Mouse (Mus musculus): ENCODE results near the gene Ubox5. TPM values are rescaled to one million over a fixed set of nuclear protein-coding genes. Genes with fewer than 3 reads are reported as not detected.
"Not testable (repeated sequence)": the region's sequence is repeated elsewhere in the genome, so short reads cannot be mapped to it uniquely, and the experiment has no call there.

The Ubox5 gene
- total RNA-seq, 1 experiment from 2014 or later: 3.5 TPM

DNA sequence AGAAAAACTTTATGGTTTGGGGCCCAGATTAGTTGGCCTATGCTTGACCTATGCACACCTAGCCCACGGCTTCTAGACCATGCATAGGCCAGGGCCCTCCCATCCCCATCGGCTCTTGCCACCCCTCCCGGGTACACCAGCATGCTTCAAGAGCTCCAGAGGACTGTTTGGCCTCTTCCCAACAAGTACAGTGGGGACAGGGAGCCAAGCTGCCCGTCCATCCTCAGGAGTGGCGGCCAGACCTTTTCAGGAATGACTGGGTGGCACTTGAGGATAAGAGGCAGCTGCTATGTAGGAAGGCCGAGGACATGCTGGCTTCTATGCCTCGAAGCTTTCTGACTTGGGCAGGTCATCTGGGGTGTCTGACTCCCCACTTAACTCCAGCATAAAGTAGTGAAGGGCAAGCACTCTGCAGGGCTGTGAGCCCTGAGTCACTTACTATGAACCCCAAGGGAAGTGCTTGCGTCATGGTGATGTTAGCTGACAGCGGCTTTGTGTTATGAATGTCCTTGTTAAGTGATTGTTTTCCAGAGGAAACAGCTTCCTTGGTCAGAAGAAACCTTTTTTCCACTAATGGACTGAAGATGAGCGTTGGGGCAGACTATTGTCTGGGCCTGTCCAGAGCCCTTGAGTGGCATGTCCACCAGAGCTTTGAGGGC lies 45.8 kb downstream of the Ubox5 start:
- ATAC-seq (replicated peaks; ENCODE audit: insufficient number of reproducible peaks, low FRiP score, low TSS enrichment, poor library complexity, severe bottlenecking): no peak

DNA sequence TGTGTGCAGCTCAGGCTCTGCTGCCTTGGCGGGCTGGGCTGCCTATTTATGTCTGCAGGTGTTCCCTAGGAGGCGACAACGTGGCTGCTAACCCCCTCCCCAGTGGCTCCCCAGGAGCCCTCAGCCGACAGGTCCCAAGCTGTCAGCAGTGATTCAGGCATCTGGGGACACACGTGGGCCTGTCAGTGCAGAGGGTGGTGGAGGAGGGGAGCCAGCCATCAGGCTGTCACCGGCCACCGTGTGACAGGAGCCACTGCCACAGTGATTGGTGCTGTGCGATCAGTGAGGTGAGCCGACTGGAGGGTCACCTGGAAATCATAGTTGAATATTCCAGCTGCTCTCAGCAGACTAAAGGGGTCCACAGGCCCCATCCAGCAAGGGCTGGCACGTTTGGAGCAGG lies 47.3 kb downstream of the Ubox5 start, which contains the start of gene Avp:
Gene Avp, minus strand, starts transcription at position 3 of the 400 bp plus-strand sequence.
- ATAC-seq (replicated peaks; ENCODE audit: insufficient number of reproducible peaks, low FRiP score, low TSS enrichment, poor library complexity, severe bottlenecking): no peak

DNA sequence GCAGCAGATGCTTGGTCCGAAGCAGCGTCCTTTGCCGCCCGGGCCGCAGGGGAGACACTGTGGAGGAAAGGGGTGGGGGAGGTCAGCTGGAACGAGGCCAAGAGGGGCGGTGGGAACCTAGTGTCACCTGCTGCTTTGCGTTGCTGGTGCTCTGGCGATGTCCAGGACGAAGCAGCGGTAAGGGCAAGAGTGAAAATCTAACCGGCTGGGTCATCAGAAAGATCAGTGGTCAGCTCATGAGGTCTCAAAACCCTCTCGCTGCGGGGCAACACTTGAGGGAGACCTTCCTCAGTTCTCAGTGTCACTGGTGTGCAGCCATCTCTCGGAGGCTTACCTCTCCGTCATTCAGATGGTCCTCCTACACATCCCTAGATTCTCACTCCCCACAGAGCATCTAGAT lies 48.6 kb downstream of the Ubox5 start:
- no peak for ATAC-seq (replicated peaks; ENCODE audit: insufficient number of reproducible peaks, low FRiP score, low TSS enrichment, poor library complexity, severe bottlenecking)

DNA sequence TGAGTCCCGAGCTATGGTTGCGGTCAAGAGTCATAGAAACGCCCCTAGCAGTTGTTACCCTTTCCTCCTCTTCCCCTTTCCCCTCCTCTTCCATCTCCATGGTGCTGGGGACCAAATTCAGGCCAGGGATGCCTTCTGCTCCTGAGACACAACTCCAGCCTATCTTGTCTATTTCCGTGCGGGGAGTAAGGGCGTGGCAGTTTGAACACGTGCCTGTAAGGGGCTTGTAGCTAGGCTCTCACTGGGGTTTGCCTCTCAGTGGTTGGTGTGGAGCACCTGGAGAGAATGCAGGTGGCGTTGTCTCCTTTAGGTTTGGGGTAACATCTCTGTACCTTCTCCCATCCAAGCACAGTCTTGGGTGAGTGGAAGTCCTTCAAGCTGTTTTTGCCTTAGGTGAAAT lies 50.0 kb downstream of the Ubox5 start:
- no peak for ATAC-seq (replicated peaks; ENCODE audit: insufficient number of reproducible peaks, low FRiP score, low TSS enrichment, poor library complexity, severe bottlenecking)

DNA sequence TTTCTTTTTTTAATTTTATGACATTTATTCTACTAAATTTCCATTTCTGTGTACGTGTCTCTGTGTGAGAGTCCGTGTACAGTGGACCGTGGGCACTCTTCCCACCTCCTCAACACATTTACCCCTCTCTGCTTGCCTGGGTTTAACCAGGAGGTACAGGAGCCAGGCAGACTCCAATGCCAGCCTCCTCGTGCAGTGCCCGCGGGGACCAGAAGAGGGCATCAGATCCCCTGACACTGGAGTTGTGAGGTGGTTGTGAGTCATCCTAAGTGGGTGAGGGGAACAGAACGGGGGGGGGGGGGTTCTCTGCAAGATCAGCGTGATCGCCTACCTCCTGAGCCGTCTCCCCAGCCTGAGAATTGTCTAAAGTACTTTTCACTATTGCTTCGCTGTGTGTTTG lies 51.7 kb downstream of the Ubox5 start:
- peak; percentile 62; the same call in 1 of the 2 replicates for ATAC-seq (replicated peaks; ENCODE audit: insufficient number of reproducible peaks, low FRiP score, low TSS enrichment, poor library complexity, severe bottlenecking)

DNA sequence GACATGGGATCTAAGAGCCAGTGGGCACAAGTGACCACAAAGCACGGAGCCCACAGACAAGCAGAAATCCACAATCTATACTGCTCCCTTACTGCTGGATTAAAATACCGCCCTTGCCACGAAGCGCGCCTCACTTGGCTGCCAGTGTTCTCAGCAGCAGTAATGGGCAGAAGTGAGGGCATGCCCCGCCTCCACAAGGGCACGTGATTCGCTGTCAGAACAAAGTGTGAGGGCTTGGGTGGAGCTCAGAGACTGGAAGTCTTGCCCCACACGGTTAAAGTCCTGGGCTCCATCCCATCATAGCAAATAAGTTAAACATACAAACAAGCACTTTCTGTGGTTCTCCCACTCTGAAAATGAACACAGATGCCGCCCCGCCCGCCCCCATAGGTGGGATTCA lies 52.2 kb downstream of the Ubox5 start:
- ATAC-seq (replicated peaks; ENCODE audit: insufficient number of reproducible peaks, low FRiP score, low TSS enrichment, poor library complexity, severe bottlenecking): peak; percentile 67; the same call in 1 of the 2 replicates

DNA sequence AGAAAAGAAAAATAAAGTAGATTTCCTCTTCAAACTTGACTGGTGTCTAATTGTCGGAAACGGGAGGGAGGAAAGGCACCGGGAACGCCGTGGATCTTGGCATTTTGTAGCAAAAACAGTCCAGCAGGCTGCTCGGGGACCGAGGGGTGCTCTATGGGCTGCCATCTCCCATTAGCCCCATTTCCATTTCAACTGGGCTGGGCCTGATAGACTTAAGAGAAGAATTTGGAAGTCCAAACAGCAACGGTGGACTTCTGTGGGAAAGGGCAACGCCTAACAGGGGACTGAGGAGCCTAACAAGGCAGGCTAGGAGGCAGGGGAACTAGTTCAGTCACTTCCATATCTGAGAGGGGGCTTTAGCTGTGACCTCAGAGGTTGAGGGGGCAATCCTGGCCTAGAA lies 52.8 kb downstream of the Ubox5 start:
- no peak for ATAC-seq (replicated peaks; ENCODE audit: insufficient number of reproducible peaks, low FRiP score, low TSS enrichment, poor library complexity, severe bottlenecking)

DNA sequence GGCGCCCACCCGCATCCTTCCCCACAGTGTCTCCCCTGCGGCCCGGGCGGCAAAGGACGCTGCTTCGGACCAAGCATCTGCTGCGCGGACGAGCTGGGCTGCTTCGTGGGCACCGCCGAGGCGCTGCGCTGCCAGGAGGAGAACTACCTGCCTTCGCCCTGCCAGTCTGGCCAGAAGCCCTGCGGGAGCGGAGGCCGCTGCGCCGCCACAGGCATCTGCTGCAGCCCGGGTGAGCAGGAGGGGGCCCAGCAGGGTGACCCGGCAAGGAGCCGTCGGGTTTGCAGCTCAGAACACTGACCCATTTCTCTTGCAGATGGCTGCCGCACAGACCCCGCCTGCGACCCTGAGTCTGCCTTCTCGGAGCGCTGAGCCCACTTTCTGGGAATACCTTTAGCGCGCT lies 53.3 kb downstream of the Ubox5 start:
- ATAC-seq (replicated peaks; ENCODE audit: insufficient number of reproducible peaks, low FRiP score, low TSS enrichment, poor library complexity, severe bottlenecking): not testable (repeated sequence)

DNA sequence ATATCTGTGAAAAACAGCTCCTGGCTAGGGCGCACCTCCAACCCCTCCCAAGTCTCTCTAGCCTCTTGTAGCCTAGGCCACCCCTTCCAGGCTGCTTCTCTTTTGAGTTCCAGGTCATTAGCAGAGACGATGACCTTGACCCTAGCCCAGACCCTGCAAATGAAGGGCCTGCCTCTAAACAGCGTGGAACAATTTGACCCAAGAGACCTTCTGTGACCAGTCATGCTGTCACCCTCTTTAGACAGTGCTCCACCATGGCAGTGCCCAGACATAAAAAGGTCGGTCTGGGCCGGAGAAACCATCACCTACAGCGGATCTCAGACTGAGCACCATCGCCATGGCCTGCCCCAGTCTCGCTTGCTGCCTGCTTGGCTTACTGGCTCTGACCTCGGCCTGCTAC lies 54.0 kb downstream of the Ubox5 start, which contains the start of gene Oxt:
Gene Oxt, plus strand, starts transcription at position 301 of the 400 bp plus-strand sequence.
- no peak for ATAC-seq (replicated peaks; ENCODE audit: insufficient number of reproducible peaks, low FRiP score, low TSS enrichment, poor library complexity, severe bottlenecking)

DNA sequence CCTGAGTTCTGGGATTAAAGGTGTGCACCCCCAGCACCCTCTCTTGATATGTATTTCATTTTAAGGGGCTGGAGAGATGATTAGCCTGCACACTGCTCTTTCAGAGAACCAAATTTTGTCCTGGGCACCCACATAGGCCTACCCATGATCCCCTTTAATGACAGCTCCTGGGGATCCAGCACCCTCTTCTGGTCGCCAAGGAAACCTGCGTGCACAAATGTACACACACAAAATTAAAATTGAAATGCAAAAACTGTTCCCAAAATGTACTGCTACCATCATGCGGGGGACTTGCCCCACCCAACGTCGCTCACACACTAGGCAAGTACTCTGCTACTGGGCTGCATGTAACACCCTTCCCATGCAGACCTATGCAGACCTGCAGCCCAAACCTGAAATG lies 54.9 kb downstream of the Ubox5 start:
- ATAC-seq (replicated peaks; ENCODE audit: insufficient number of reproducible peaks, low FRiP score, low TSS enrichment, poor library complexity, severe bottlenecking): no peak

DNA sequence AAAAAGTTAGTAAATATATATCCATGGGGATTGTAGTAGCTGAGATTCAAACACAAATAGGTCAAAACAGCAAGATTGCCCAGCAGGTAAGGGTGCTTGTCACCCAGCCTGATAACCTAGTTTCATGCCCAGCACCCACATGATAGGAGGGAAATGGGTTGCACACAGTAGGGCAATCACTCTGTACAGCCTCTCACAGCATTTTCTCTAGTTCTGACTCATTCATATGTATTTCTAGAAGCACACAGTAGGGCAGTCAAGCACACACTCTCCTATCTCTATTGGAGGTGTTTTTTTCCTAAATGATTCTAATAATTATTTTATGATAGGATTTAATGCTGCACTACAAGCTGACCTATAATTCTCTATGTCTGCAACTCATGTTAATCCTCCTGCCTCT lies 59.9 kb downstream of the Ubox5 start:
- ATAC-seq (replicated peaks; ENCODE audit: insufficient number of reproducible peaks, low FRiP score, low TSS enrichment, poor library complexity, severe bottlenecking): no peak

DNA sequence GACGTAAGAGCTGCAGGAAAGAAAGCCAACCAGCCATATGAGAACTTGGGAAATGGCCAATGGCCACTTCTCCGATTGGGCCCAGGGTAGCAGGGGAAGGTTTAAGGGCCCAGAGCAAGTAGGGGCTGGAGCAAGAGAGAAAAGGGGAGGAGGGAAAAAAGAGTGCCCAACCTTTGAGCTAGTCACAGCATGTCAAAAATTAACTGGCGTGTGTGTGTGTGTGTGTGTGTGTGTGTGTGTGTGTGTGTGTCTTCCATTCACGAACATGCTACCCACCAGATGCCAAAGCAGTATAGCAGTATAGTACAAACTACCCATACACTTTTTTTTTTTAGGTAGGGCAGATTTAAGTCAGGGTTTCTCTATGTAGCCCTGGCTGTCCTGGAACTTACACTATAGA lies 60.9 kb downstream of the Ubox5 start:
- no peak for ATAC-seq (replicated peaks; ENCODE audit: insufficient number of reproducible peaks, low FRiP score, low TSS enrichment, poor library complexity, severe bottlenecking)

DNA sequence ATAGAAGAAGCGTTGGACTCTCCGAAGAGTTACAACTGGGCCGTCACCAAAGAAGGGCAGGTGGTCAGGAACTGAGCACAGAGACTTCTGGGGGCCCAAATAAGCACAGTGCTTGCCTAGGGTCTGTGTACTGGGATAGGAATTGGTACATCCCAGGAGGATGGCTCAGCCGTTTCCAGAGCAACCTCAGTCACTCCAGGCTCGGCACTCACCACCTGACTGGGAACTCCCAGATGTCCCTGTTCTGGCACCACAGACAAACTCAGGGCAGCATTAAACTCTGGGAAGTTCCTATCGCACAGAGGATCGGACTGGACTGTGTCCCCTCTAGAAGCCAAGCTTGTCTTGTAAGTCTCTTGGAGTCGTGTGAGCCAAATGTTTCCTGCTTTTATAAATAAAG lies 64.9 kb downstream of the Ubox5 start:
- no peak for ATAC-seq (replicated peaks; ENCODE audit: insufficient number of reproducible peaks, low FRiP score, low TSS enrichment, poor library complexity, severe bottlenecking)

DNA sequence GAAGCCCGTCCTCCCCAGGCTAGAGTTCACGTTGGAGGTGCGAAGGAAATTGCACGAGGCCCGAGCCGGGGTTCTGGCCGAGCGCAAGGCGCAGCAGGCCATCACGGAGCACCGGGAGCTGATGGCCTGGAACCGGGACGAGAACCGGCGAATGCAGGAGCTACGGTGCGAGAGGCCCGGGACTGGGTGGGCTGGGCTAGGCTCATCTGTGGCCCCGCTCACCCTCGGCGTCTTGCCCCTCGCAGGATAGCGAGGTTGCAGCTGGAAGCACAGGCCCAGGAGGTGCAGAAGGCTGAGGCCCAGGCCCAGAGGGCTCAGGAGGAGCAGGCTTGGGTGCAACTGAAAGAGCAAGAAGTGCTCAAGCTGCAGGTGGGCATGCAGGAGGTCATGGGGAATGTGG lies 65.8 kb downstream of the Ubox5 start:
- no peak for ATAC-seq (replicated peaks; ENCODE audit: insufficient number of reproducible peaks, low FRiP score, low TSS enrichment, poor library complexity, severe bottlenecking)

DNA sequence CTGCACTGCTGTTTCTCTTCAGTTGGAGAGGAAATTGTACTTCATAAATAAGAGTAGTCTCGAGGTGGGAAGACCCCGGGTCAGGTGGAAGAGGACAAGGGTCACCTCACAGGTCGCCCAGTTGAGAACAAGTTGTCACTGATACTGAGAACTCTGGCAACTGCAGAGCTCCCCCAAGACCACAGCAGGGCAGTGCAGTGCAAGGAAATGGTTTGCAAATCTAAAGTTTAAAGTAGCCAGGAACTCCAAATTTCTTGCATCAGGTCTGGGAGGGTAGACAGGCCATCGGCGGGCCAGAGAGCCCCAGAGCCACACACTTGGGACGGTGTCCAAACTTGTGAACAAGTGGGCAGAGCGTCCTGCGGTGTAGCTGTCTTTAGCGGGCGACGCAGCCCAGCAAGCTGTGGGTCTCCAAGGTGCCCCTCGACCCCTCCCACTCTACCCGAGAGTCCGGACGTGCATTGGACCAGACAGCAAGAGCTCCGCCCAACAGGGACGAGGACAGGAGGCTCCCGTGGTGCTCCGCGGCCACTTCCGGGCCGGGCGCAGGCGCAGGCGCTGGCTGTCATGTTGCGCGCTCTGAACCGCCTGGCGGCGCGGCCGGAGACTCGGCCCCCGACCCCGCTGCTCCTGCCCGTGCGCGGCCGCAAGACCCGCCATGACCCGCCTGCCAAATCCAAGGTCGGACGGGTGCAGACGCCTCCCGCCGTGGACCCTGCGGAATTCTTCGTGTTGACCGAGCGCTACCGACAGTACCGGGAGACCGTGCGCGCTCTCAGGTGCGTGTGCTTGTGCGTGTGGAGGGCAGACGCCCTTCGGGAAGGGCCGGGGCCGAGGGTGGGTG lies 66.4 kb downstream of the Ubox5 start, which contains the start of gene Mrps26:
Gene Mrps26, plus strand, starts transcription at position 531 of the 844 bp plus-strand sequence.
- peak; percentile 91 for ATAC-seq (replicated peaks; ENCODE audit: insufficient number of reproducible peaks, low FRiP score, low TSS enrichment, poor library complexity, severe bottlenecking)

DNA sequence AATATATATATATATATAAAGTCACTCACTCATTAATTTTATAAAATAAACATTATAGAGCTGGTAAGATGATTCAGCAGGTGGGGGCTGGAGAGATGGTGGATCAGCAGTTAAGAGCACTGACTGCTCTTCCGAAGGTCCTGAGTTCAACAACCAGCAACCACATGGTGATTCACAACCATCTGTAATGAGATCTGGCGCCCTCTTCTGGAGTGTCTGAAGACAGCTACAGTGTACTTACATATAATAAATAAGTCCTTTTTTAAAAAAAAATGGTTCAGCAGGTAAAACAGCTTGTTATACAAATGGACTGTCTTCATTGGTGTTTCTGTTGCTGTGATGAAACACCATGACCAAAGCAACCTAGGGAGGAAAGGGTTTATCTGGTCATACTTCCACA lies 71.8 kb downstream of the Ubox5 start:
- no peak for ATAC-seq (replicated peaks; ENCODE audit: insufficient number of reproducible peaks, low FRiP score, low TSS enrichment, poor library complexity, severe bottlenecking)

DNA sequence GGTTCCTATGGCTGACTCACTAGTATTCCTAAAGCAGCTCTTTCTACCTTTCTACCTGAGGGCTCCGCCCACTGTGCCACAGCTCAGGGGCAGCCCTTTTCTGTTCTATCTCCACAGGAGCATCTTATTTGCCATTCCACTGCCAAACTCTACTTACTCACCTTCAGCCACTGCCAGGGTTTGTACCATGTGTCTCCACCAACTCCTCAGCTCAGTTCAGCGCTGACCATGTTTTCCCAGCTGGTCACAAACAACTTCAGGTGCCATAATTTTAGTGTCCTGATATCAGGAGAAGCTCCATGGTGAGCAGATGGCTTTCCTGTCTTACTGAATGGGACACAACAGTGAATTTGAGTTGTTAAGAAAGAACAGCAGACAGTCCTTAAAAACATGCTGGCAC lies 72.4 kb downstream of the Ubox5 start:
- no peak for ATAC-seq (replicated peaks; ENCODE audit: insufficient number of reproducible peaks, low FRiP score, low TSS enrichment, poor library complexity, severe bottlenecking)

DNA sequence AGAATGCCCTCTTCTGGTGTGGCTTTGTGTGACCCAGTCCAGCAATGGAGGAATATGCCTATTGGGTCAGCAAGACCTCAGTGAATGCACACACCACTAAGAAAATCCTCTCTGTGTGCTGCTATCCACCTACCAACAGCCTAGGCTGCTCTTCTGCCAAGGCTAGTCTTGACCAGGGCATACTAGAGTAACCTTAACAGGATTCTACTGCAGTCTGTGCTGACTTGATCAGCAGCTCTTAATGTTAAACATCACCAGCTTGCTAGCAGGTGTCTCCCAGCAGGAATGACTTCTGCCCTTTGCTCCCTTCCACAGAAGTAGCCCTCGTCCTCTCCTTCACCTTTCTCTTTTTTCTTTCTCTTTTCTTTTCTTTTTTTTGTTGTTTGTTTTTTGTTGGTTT lies 73.5 kb downstream of the Ubox5 start:
- no peak for ATAC-seq (replicated peaks; ENCODE audit: insufficient number of reproducible peaks, low FRiP score, low TSS enrichment, poor library complexity, severe bottlenecking)

DNA sequence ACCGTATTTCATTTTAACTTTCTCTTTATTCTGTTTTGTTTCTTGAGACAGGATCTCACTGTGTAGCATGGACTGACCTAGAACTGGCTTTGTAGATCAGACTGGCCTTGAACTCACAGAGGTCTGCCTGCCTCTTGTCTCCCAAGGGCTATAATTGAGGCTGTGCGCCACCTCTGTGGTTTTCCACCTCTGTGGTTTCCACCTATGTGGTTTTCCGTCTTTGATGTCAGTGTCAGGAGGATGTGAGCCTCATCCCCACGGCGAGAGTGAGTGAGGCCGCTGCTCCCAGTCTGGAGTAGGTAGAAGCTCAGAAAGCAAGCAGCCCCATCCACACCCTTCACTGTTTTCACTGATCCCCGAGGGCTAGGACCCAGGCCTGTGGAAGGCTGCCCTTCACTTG lies 75.0 kb downstream of the Ubox5 start:
- ATAC-seq (replicated peaks; ENCODE audit: insufficient number of reproducible peaks, low FRiP score, low TSS enrichment, poor library complexity, severe bottlenecking): no peak

DNA sequence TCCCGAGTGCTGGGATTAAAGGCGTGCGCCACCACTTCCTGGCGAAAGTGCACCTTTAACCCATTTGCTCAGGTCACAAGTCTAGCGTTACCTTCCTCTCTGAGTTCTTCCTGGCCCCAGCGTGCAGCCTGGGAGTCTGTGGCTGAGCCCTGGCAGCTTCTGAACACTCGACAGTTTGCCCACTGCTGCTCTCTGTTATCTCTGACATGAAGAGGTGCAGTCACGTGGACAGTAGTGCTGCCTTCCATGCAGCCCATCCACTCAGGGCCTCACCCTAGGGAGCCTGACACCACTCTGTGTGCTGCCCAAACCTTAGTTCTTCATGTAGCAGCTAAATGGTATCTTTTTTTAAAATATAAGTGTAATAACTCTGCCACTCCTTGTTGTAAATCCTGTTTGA lies 82.9 kb downstream of the Ubox5 start:
- ATAC-seq (replicated peaks; ENCODE audit: insufficient number of reproducible peaks, low FRiP score, low TSS enrichment, poor library complexity, severe bottlenecking): no peak
